Mouse (Mus musculus) erythroblast, embryonic 14.5 days (primary cell): ENCODE data around the gene Olfr520.

Source experiments
- GATA1 ChIP-seq: IDR thresholded peaks from 2 replicates; pipeline ENCODE4 v1.6.1; 2012; ENCODE audit warnings: low read length, inconsistent platforms, mixed read lengths
- TAL1 ChIP-seq: IDR thresholded peaks from 3 replicates; pipeline ENCODE4 v1.6.1; 2012; ENCODE audit warnings: low read length, inconsistent platforms, mixed read lengths

DNA sequence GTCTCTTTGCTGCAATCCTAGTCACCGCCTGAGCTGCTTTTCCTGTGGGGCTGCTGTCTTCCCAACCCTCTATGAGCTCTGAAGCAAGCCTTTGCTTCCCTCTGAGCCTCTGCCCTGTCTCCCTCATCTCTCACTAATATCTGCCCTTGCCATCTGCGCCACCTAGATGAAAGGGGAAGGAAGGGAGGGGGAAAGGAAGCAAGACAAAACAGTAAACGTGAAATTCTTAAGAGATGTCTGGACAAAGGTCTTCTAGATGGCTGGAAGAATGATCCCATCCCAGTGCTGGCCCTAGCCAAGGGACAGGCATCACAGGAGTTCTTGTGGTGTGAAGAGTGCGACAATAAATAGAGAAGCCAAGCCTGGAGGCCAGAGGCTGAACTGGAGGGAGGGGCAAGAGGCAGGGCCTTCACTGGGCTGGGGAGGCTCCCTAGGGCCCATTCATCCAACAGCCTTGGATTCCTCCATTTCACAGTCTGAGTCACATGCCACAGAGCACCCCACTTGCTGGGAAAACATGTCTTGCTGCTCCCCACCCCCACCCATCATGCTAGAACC is 23.0 kb upstream of the Olfr520 start:
- TF ChIP-seq TAL1 (no peak), GATA1 (no peak)
